Mouse (Mus musculus) hindbrain, embryonic 14.5 days (tissue): ENCODE data around the gene Catsperb. TPM values are rescaled to one million over a fixed set of nuclear protein-coding genes. Genes with fewer than 3 reads are reported as not detected.

Source experiments
- microRNA-seq: library from miRNA; unstranded; fragments of <30 nt; microRNA quantifications from one replicate; pipeline ENCODE4, GENCODE M21; 2016
- polyA plus RNA-seq: library from polyadenylated mRNA; unstranded; fragments of >200 nt; fragmentation: Nextera tagmentation; extraction: Ambion mirVana; gene quantifications from 2 replicates; pipeline ENCODE4 v1.2.1, GENCODE M21; 2014

The Catsperb gene
- polyA plus RNA-seq, 1 experiment from 2014 or later: not detected

Small RNAs within 50 kb of the gene (microRNA-seq; reads per million reads assigned to microRNA genes)
- gene Gm24542: not detected
